Mouse (Mus musculus): ENCODE data around the gene Gm9745.
"Not testable (repeated sequence)": the region's sequence is repeated elsewhere in the genome, so short reads cannot be mapped to it uniquely, and the experiment has no call there.

Gene Gm9745

GRCm38 (mm10) chr13:8948131-8948530 is at the start of gene Gm9745:
Gene Gm9745, minus strand, starts transcription at chr13:8948231.
- not testable (repeated sequence) for DNase-seq (ENCODE audit: low spot score in 2 of 2)

GRCm38 (mm10) chr13:8997221-8997620 is 49.2 kb upstream of the Gm9745 start:
- not testable (repeated sequence) for DNase-seq (ENCODE audit: low spot score in 2 of 2)

GRCm38 (mm10) chr13:8995990-8996786 is 48.2 kb upstream of the Gm9745 start, which contains the start of gene Gtpbp4:
Gene Gtpbp4, minus strand, starts transcription at chr13:8996083.
- DNase-seq (ENCODE audit: low spot score in 2 of 2): peak; percentile 90 to 95

GRCm38 (mm10) chr13:8995159-8995989 is 47.3 kb upstream of the Gm9745 start:
- DNase-seq (ENCODE audit: low spot score in 2 of 2): no peak

- DNase-seq (ENCODE audit: low spot score in 2 of 2): no peak
Measured at GRCm38 (mm10) chr13:8992231-8992630, 44.2 kb upstream of the Gm9745 start.

- DNase-seq (ENCODE audit: low spot score in 2 of 2): no peak
Measured at GRCm38 (mm10) chr13:8972972-8973371, 24.9 kb upstream of the Gm9745 start.

- no peak for DNase-seq (ENCODE audit: low spot score in 2 of 2)
Measured at GRCm38 (mm10) chr13:8972369-8972768, 24.3 kb upstream of the Gm9745 start.

- no peak for DNase-seq (ENCODE audit: low spot score in 2 of 2)
Measured at GRCm38 (mm10) chr13:8967742-8968141, 19.7 kb upstream of the Gm9745 start.

- DNase-seq (ENCODE audit: low spot score in 2 of 2): no peak
Measured at GRCm38 (mm10) chr13:8965224-8965623, 17.2 kb upstream of the Gm9745 start.

- not testable (repeated sequence) for DNase-seq (ENCODE audit: low spot score in 2 of 2)
Measured at GRCm38 (mm10) chr13:8962266-8962665, 14.2 kb upstream of the Gm9745 start.

- not testable (repeated sequence) for DNase-seq (ENCODE audit: low spot score in 2 of 2)
Measured at GRCm38 (mm10) chr13:8961128-8961888, 13.3 kb upstream of the Gm9745 start.

GRCm38 (mm10) chr13:8959554-8959953 is 11.5 kb upstream of the Gm9745 start:
- not testable (repeated sequence) for DNase-seq (ENCODE audit: low spot score in 2 of 2)

GRCm38 (mm10) chr13:8959058-8959457 is 11.0 kb upstream of the Gm9745 start:
- not testable (repeated sequence) for DNase-seq (ENCODE audit: low spot score in 2 of 2)

- not testable (repeated sequence) for DNase-seq (ENCODE audit: low spot score in 2 of 2)
Measured at GRCm38 (mm10) chr13:8956873-8957272, 8.8 kb upstream of the Gm9745 start.

GRCm38 (mm10) chr13:8955127-8955526 is 7.1 kb upstream of the Gm9745 start:
- not testable (repeated sequence) for DNase-seq (ENCODE audit: low spot score in 2 of 2)

GRCm38 (mm10) chr13:8952563-8952962 is 4.5 kb upstream of the Gm9745 start, which contains the start of gene Idi2:
Gene Idi2, plus strand, starts transcription at chr13:8952863.
- not testable (repeated sequence) for DNase-seq (ENCODE audit: low spot score in 2 of 2)

GRCm38 (mm10) chr13:8943828-8944227 is 4.2 kb downstream of the Gm9745 start:
- not testable (repeated sequence) for DNase-seq (ENCODE audit: low spot score in 2 of 2)

GRCm38 (mm10) chr13:8941701-8942100 is 6.3 kb downstream of the Gm9745 start:
- DNase-seq (ENCODE audit: low spot score in 2 of 2): not testable (repeated sequence)

GRCm38 (mm10) chr13:8941110-8941509 is 6.9 kb downstream of the Gm9745 start:
- DNase-seq (ENCODE audit: low spot score in 2 of 2): not testable (repeated sequence)

- not testable (repeated sequence) for DNase-seq (ENCODE audit: low spot score in 2 of 2)
Measured at GRCm38 (mm10) chr13:8937611-8938140, 10.4 kb downstream of the Gm9745 start.

GRCm38 (mm10) chr13:8933499-8933898 is 14.5 kb downstream of the Gm9745 start:
- DNase-seq (ENCODE audit: low spot score in 2 of 2): no peak

All from urinary bladder, adult 18-20 months (tissue).